Mouse (Mus musculus) embryonic fibroblast, embryonic 13.5 days (primary cell): Measurements from ENCODE around the gene Klhl26. TPM values are rescaled to one million over a fixed set of nuclear protein-coding genes. Genes with fewer than 3 reads are reported as not detected.
"Not testable (repeated sequence)": the region's sequence is repeated elsewhere in the genome, so short reads cannot be mapped to it uniquely, and the experiment has no call there.

Experiments used
- H3K27ac ChIP-seq: 2 replicates; pipeline ENCODE4 v1.5.1; 2012; ENCODE audit warnings: low read length, control low read depth, inconsistent platforms; ENCODE audit not compliant: insufficient read depth
- H3K4me1 ChIP-seq: 2 replicates; pipeline ENCODE4 v1.6.1; 2011; ENCODE audit warnings: low read length; ENCODE audit not compliant: control insufficient read depth, insufficient read depth
- H3K4me3 ChIP-seq: 2 replicates; pipeline ENCODE4 v1.5.1; 2011; ENCODE audit warnings: mild to moderate bottlenecking, control low read depth, low read length; ENCODE audit not compliant: insufficient read depth
- CTCF ChIP-seq: IDR thresholded peaks from 2 replicates; pipeline ENCODE4 v1.5.1; 2011; ENCODE audit warnings: mild to moderate bottlenecking, control low read depth, low read length, moderate library complexity, borderline replicate concordance; ENCODE audit not compliant: insufficient read depth
- POLR2A ChIP-seq: IDR thresholded peaks from 2 replicates; pipeline ENCODE4 v1.6.1; 2011; ENCODE audit warnings: low read depth, mild to moderate bottlenecking, control low read depth, low read length, moderate library complexity
- polyA plus RNA-seq: library from polyadenylated mRNA; stranded (reverse); fragments of >200 nt; gene quantifications from 2 replicates; pipeline ENCODE4 v1.2.4, GENCODE M21; 2011; ENCODE audit warnings: low read depth; ENCODE audit not compliant: missing spikeins, insufficient read length

The Klhl26 gene
- polyA plus RNA-seq = 21.4 and 31.7 TPM in 2 replicates

DNA sequence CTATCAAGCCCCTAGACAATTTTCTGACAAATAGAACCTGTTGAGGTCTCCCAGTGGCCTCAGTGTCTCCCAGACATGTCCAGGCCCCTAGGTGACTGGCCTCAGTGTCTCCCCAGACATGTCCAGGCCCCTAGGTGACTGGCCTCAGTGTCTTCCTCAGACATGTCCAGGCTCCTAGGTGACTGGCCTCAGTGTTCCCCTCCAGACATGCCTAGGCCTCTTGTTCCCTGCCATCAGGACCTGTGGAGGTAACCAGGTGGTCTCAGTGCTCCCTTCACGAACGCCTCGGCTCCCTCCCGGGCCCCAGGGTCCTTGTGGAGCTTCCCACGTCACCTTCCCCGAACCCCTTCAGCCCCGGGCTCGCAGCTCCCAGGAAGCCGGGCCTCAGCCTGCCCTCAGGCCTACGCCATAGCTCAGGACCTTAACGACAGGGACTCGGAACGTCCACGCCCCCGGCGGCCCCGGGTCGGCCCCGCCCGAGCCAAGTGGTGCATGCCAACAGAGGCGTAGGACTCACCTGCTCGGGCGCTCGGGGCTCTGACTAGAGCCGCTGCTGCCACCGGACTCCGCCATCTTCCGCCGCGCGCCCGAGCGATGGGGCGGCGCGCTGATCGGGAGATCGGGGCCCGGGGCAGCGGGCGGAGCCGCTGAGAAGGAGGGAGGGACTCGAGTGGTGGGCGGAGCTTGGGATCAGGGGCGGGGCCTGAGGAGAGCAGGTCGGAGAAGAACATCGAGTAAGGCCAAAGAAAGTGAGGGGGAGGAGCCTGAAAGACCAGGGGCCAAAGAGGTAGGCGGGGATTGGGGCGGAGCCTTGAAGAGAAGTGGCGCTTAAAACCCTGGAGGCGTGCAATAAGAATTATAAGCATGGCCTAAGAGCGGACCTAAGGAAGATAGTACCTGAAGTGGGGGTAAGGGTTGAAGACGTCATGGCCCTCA, at the start of gene Klhl26:
TSS of gene Klhl26 (minus strand) at position 636 of the 936 bp plus-strand sequence.
- Histone ChIP-seq H3K4me1 (no peaks in the 10 kb centered on the region), H3K4me3 (peak within 1 kb of the TSS; percentile 97), H3K27ac (peak within 1 kb of the TSS; percentile 16; the same call in 1 of the 2 replicates)
- TF ChIP-seq CTCF (no peak), POLR2A (peak; percentile 63)

DNA sequence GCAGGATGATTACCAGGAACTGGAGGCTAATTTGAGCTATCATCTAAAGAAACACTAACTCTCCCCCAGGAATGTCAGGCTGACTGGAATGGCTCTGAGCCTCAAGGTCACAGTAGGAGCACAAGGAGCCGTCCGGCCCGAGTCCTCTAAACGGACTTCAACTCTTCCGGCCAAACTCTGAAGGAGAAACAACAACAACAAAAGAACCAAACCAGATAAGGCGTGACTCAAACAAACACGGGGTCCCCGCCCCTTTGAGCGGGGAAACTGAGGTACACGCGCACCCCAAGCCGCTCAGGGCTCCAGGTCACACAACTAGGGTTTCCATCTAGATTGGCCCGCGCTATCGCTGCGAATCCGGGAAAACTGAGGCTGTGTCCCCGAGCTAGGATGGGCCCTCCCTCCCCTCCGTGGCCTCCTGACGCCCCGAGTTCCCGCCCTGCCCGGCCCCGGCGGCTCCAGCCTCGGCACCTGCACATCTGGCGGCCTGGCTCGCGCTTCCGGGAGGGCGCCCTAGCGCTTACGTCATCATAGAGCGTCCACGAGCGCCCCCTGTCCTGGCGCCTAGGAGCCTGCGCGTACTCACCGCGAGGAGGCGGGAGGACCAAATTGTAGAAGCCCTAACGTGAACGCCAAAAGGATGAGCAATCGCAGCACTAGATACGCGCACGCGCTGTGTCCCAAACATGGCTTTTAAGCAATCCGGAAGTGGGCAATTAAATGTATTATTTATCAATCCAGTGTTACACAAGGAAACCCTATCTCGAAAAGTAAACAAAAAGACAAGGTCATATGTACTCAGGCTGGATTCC, 46.0 kb upstream of the Klhl26 start:
- Histone ChIP-seq H3K4me3 (peak overlapping the region; percentile 78), H3K27ac (peak overlapping the region; percentile 49), H3K4me1 (no peaks in the 10 kb centered on the region; the same call in none of the 2 replicates)
- 0 out of 2 replicates have a peak, but pooled peaks have one; percentile 19 for TF ChIP-seq CTCF
- peak; percentile 54 for TF ChIP-seq POLR2A

DNA sequence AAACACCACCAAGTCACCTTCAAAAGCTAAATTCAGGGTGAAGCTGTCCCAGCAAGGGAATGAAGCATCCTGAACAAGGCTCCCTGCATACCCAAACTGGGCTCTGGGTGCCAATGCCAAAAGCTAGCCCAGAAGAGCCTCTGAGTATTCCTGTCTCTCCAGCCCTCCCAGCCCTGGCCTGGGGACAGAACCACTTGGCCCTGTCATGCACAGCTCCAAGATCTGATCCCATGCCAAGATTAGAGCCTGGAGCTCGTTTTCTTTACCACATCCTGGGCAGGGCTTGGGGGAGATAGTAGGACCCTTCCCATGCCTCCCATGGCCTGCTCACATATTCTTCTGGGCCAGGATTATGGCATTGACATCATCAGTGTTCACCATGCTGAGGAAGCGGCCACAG, 42.8 kb upstream of the Klhl26 start:
- TF ChIP-seq CTCF = no peak
- no peak for TF ChIP-seq POLR2A
- Histone ChIP-seq H3K27ac (no peak overlapping the region), H3K4me1 (no peaks in the 10 kb centered on the region; the same call in none of the 2 replicates), H3K4me3 (no peak overlapping the region)

DNA sequence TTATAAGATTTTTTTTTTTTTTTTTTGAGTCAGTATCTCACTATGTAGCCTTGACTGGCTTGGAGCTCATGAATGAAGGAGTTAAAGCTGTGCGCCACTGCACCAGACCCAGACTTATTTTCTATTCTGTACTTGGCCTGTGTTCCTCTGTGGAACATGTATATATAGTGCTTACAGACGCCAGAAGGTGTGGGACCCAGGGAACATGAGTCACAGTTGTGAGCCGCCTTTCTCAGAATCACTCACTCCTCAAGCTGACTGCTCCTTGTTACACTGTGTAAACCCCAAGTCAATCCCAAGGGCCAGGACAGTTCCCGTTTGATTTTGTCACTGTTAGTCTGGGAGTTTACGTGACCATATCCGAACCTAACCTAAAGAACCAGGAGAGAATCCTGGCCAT, 42.3 kb upstream of the Klhl26 start:
- Histone ChIP-seq H3K27ac (no peak overlapping the region), H3K4me3 (no peak overlapping the region), H3K4me1 (no peaks in the 10 kb centered on the region; the same call in none of the 2 replicates)
- TF ChIP-seq POLR2A = no peak
- TF ChIP-seq CTCF = no peak

DNA sequence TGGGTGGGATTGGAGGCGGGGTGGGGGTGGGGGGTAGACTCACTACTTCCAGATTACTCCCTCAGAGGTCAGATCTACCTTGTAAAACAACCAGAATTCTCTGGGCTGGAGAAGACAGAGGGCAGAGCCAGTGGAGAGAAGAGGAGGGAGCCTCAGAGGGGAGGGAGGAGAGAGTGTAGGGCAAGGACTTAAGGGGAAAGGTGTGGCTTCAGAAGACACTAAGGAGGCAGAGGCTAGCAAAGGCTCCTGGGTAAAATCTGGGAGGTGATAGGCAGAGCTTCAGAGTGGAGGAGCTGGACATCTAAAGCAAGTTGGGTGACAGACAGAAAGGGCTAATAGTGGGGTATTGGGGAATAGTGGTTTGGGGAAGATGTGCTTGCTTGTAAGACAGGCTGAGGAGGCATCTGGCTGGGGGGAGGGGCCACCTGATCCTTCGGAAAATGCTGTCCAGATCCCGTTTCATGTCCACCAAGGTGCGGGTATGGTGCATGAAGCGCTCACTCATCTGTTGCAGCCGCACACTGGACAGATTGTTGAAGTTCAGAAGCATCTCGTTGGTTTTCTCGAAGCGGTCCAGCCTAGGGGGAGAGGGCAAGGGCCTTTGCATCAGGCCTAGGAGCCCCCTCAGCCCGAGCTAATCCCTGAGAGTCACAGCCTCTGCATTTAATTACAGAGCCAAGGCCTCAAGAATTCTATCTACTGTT, 41.3 kb upstream of the Klhl26 start:
- Histone ChIP-seq H3K4me1 (no peaks in the 10 kb centered on the region; the same call in none of the 2 replicates), H3K27ac (no peak overlapping the region), H3K4me3 (no peak overlapping the region)
- TF ChIP-seq CTCF = no peak
- no peak for TF ChIP-seq POLR2A

DNA sequence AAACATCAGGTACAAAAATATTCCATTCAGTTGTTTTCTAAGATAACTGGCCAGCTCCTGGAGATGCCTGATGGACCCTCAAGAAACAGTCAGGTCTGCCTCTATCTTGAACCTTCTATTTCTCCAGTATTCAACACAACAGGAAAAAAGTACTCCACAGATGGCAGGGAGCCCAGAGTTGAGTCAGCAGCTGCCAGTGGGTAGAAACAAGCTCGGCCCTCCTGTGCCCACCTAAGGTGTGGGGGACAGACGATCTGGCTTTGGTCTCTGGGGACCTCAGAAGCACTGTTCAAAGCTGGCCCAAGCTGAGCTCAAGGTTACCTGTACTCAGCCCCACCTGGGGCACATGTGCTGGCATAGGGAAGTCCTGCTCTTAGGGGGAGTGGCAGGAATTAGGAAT, 36.7 kb upstream of the Klhl26 start:
- no peak for TF ChIP-seq POLR2A
- no peak for TF ChIP-seq CTCF
- Histone ChIP-seq H3K27ac (no peak overlapping the region), H3K4me1 (no peaks in the 10 kb centered on the region), H3K4me3 (no peak overlapping the region)

DNA sequence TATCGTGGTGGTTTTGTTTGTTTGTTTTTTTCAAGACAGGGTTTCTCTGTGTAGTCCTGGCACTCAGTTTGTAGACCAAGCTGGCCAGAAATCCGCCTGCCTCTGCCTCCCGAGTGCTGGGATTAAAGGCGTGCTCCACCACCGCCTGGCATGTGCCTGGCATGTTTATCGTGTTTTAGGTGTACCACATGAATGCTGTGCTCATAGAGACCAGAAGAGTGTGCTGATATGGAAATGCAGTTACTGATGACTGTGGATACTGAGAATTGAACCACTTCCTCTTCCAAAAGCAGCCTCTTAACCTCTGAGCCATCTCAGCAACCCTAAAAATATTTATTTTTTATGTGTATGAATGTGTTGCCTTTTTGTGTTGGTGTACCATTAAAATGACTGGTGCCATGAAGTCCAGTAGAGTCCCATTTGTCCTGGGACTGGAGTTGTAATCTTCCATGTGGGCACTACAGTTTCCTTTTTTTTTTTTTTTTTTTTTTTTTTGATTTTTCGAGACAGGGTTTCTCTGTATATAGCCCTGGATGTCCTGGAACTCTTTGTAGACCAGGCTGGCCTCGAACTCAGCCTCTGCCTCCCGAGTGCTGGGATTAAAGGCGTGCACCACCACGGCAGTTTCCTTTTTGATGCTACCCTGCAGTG, 35.6 kb upstream of the Klhl26 start:
- no peak for TF ChIP-seq POLR2A
- TF ChIP-seq CTCF = no peak
- H3K4me3 ChIP-seq = no peak overlapping the region
- no peak overlapping the region for H3K27ac ChIP-seq
- no peaks in the 10 kb centered on the region for H3K4me1 ChIP-seq

DNA sequence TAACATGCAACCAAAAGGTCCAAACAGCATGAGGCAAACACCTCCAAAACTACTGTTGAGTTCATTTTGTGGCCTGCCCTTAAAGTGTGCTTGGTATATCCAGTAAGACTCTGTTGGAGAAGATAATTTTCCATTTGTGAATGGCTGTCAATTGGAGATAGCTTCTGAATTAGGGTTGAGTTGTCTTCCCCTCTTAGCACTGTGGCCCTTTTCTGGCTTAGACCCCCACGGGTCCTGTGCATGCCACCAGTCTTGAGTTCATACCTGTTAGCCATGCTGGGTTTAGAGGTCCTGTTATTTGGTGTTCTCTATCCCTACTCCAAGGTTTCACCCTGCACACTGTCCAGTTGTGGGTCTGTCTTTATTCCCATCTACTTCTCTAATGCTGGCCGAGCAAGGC, 35.0 kb upstream of the Klhl26 start:
- Histone ChIP-seq H3K4me1 (no peaks in the 10 kb centered on the region), H3K4me3 (no peak overlapping the region), H3K27ac (no peak overlapping the region)
- TF ChIP-seq POLR2A = no peak
- TF ChIP-seq CTCF = no peak

DNA sequence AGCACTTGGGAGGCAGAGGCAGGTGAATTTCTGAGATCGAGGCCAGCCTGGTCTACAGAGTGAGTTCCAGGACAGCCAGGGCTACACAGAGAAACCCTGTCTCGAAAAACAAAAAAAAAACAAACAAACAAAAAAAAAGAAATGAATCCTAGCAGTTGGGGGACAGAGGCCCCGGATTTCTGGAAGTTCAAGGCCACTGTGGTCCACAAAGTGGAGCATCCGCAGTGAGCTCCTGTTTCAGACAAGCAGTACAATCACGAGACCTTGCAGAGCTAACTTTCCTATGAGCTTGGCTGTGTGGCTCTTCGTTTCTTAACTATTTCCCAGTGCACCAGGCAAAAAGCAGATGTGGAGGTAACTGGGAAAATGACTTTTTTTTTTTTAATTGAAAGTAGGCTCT, 34.4 kb upstream of the Klhl26 start:
- peak overlapping the region; percentile 98 for H3K4me3 ChIP-seq
- H3K4me1 ChIP-seq, H3K27ac ChIP-seq: not testable (repeated sequence)
